Mouse (Mus musculus): ENCODE results near the gene Pla2g4a. TPM values are rescaled to one million over a fixed set of nuclear protein-coding genes. Genes with fewer than 3 reads are reported as not detected.

Gene Pla2g4a
- total and polyA plus RNA-seq, 2 experiments from 2014 or later, result 0.93 to 1.3 TPM

- Histone ChIP-seq H3K36me3 (ENCODE audit: insufficient read depth, low read length) (no peaks in the 10 kb centered on the region), H3K27me3 (ENCODE audit: insufficient read depth, low read length) (no peaks in the 10 kb centered on the region), H3K4me2 (ENCODE audit: low read depth, low read length, poor library complexity, severe bottlenecking) (no peak overlapping the region), H3K4me3 (ENCODE audit: low read depth, low read length) (no peak overlapping the region), H3K9ac (replicated peaks; ENCODE audit: low read length, poor library complexity, severe bottlenecking) (no peak overlapping the region), H3K4me1 (ENCODE audit: insufficient read depth, low read length) (no peaks in the 10 kb centered on the region), H3K9me3 (ENCODE audit: low read length) (no peaks in the 10 kb centered on the region), H3K27ac (ENCODE audit: low read depth, low read length) (no peak overlapping the region)
- ATAC-seq (ENCODE audit: low FRiP score) (no peak), DNase-seq (ENCODE audit: low spot score) (no peak)
- no peak for TF ChIP-seq CTCF (IDR thresholded peaks at IDR 0.05)
- WGBS, result 82% methylated on average over 3 of the region's 3 CpGs
These were observed 10.4 kb downstream of the Pla2g4a start for GRCm38 (mm10) chr1:149950656-149951055.

GRCm38 (mm10) chr1:149950254-149950653, 10.8 kb downstream of the Pla2g4a start:
- no peaks in the 10 kb centered on the region for H3K9me3 ChIP-seq (ENCODE audit: low read length)
- no peak overlapping the region for H3K27ac ChIP-seq (ENCODE audit: low read depth, low read length)
- no peaks in the 10 kb centered on the region for H3K36me3 ChIP-seq (ENCODE audit: insufficient read depth, low read length)
- no peaks in the 10 kb centered on the region for H3K4me1 ChIP-seq (ENCODE audit: insufficient read depth, low read length)
- no peak overlapping the region for H3K4me2 ChIP-seq (ENCODE audit: low read depth, low read length, poor library complexity, severe bottlenecking)
- no peak for DNase-seq (ENCODE audit: low spot score)
- no peak for ATAC-seq (ENCODE audit: low FRiP score)
- no peak overlapping the region for H3K9ac ChIP-seq (replicated peaks; ENCODE audit: low read length, poor library complexity, severe bottlenecking)
- no peaks in the 10 kb centered on the region for H3K27me3 ChIP-seq (ENCODE audit: insufficient read depth, low read length)
- TF ChIP-seq CTCF (IDR thresholded peaks at IDR 0.05), result no peak
- H3K4me3 ChIP-seq (ENCODE audit: low read depth, low read length), result no peak overlapping the region
- WGBS, result 81% methylated on average over 1 of the region's 1 CpGs

GRCm38 (mm10) chr1:149949334-149949733, 11.8 kb downstream of the Pla2g4a start:
- Histone ChIP-seq H3K9ac (replicated peaks; ENCODE audit: low read length, poor library complexity, severe bottlenecking) (no peak overlapping the region), H3K27me3 (ENCODE audit: insufficient read depth, low read length) (no peaks in the 10 kb centered on the region)
- WGBS, result 88% methylated on average over 1 of the region's 1 CpGs

GRCm38 (mm10) chr1:149948066-149948825, 12.8 kb downstream of the Pla2g4a start:
- DNase-seq (ENCODE audit: low spot score), result no peak
- no peaks in the 10 kb centered on the region for H3K4me1 ChIP-seq (ENCODE audit: insufficient read depth, low read length)
- no peak overlapping the region for H3K9ac ChIP-seq (replicated peaks; ENCODE audit: low read length, poor library complexity, severe bottlenecking)
- TF ChIP-seq CTCF (IDR thresholded peaks at IDR 0.05), result no peak
- H3K27me3 ChIP-seq (ENCODE audit: insufficient read depth, low read length), result no peaks in the 10 kb centered on the region
- ATAC-seq (ENCODE audit: low FRiP score), result no peak
- no peaks in the 10 kb centered on the region for H3K36me3 ChIP-seq (ENCODE audit: insufficient read depth, low read length)
- 94% methylated on average over 8 of the region's 8 CpGs for WGBS
- H3K9me3 ChIP-seq (ENCODE audit: low read length), result no peaks in the 10 kb centered on the region
- H3K4me3 ChIP-seq (ENCODE audit: low read depth, low read length), result no peak overlapping the region
- H3K27ac ChIP-seq (ENCODE audit: low read depth, low read length), result no peak overlapping the region
- no peak overlapping the region for H3K4me2 ChIP-seq (ENCODE audit: low read depth, low read length, poor library complexity, severe bottlenecking)

More at GRCm38 (mm10) chr1:149949334-149949733, 11.8 kb downstream of the Pla2g4a start:
- ATAC-seq (ENCODE audit: low FRiP score) (no peak), DNase-seq (ENCODE audit: low spot score) (no peak)
- no peak overlapping the region for H3K4me3 ChIP-seq (ENCODE audit: low read depth, low read length)
- H3K27ac ChIP-seq (ENCODE audit: low read depth, low read length), result no peak overlapping the region
- no peak overlapping the region for H3K4me2 ChIP-seq (ENCODE audit: low read depth, low read length, poor library complexity, severe bottlenecking)
- no peak for TF ChIP-seq CTCF (IDR thresholded peaks at IDR 0.05)
- H3K9me3 ChIP-seq (ENCODE audit: low read length), result no peaks in the 10 kb centered on the region
- no peaks in the 10 kb centered on the region for H3K36me3 ChIP-seq (ENCODE audit: insufficient read depth, low read length)
- H3K4me1 ChIP-seq (ENCODE audit: insufficient read depth, low read length), result no peaks in the 10 kb centered on the region

- TF ChIP-seq CTCF (IDR thresholded peaks at IDR 0.05), result no peak
- Histone ChIP-seq H3K4me1 (ENCODE audit: insufficient read depth, low read length) (no peaks in the 10 kb centered on the region), H3K27me3 (ENCODE audit: insufficient read depth, low read length) (no peaks in the 10 kb centered on the region), H3K9me3 (ENCODE audit: low read length) (no peaks in the 10 kb centered on the region), H3K4me3 (ENCODE audit: low read depth, low read length) (no peak overlapping the region), H3K36me3 (ENCODE audit: insufficient read depth, low read length) (no peaks in the 10 kb centered on the region), H3K27ac (ENCODE audit: low read depth, low read length) (no peak overlapping the region), H3K9ac (replicated peaks; ENCODE audit: low read length, poor library complexity, severe bottlenecking) (no peak overlapping the region), H3K4me2 (ENCODE audit: low read depth, low read length, poor library complexity, severe bottlenecking) (no peak overlapping the region)
- 62% methylated on average over 5 of the region's 5 CpGs for WGBS
- DNase-seq (ENCODE audit: low spot score) (no peak), ATAC-seq (ENCODE audit: low FRiP score) (no peak)
These were observed 14.1 kb downstream of the Pla2g4a start for GRCm38 (mm10) chr1:149946993-149947392.

- no peak for TF ChIP-seq CTCF (IDR thresholded peaks at IDR 0.05)
- ATAC-seq (ENCODE audit: low FRiP score), result no peak
- H3K27ac ChIP-seq (ENCODE audit: low read depth, low read length), result no peak overlapping the region
- H3K4me2 ChIP-seq (ENCODE audit: low read depth, low read length, poor library complexity, severe bottlenecking), result no peak overlapping the region
- WGBS, result 96% methylated on average over 3 of the region's 3 CpGs
- H3K27me3 ChIP-seq (ENCODE audit: insufficient read depth, low read length), result no peaks in the 10 kb centered on the region
- H3K36me3 ChIP-seq (ENCODE audit: insufficient read depth, low read length), result no peaks in the 10 kb centered on the region
- no peak overlapping the region for H3K4me3 ChIP-seq (ENCODE audit: low read depth, low read length)
- no peaks in the 10 kb centered on the region for H3K9me3 ChIP-seq (ENCODE audit: low read length)
- DNase-seq (ENCODE audit: low spot score), result no peak
- no peaks in the 10 kb centered on the region for H3K4me1 ChIP-seq (ENCODE audit: insufficient read depth, low read length)
- H3K9ac ChIP-seq (replicated peaks; ENCODE audit: low read length, poor library complexity, severe bottlenecking), result no peak overlapping the region
These were observed 14.7 kb downstream of the Pla2g4a start for GRCm38 (mm10) chr1:149946432-149946831.

All from midbrain, postnatal 0 days (tissue).